Mouse (Mus musculus) left cerebral cortex, adult 9 months (tissue): Measurements from ENCODE around the gene Tle6.
"Not testable (repeated sequence)": the region's sequence is repeated elsewhere in the genome, so short reads cannot be mapped to it uniquely, and the experiment has no call there.

Experiments
- DNase-seq, 2 experiments: peaks; one replicate each; pipeline ENCODE4 v3.0.0; 2022; ENCODE audit warnings: low spot score in 2 of 2

The Tle6 gene

DNA sequence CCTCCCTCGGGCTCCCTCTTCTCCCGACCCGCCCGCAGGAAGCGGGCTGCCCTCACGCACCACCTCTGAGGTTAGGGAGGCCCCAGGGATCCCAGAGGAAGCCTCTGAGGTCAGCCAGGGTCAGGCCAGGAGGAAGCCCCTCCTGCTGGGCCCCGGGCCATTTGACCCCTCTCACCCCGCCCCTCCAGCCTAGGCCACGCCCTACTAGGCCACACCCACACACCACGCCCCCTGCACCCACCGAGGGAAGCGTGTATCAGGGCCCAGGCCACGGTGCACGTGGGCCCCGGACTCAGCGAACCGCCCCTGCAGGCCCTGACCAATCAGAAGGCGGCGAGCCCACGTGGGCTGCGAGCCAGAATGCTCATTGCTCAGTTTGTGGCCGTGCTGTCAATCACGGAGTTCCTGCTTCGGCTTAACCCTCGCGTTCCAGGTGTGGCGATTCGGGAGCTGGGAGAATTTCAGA lies at the start of gene Tle6:
Gene Tle6 (minus strand): TSS at position 336 of the 466 bp plus-strand sequence.
- DNase-seq, result peak; percentile 86 to 95

DNA sequence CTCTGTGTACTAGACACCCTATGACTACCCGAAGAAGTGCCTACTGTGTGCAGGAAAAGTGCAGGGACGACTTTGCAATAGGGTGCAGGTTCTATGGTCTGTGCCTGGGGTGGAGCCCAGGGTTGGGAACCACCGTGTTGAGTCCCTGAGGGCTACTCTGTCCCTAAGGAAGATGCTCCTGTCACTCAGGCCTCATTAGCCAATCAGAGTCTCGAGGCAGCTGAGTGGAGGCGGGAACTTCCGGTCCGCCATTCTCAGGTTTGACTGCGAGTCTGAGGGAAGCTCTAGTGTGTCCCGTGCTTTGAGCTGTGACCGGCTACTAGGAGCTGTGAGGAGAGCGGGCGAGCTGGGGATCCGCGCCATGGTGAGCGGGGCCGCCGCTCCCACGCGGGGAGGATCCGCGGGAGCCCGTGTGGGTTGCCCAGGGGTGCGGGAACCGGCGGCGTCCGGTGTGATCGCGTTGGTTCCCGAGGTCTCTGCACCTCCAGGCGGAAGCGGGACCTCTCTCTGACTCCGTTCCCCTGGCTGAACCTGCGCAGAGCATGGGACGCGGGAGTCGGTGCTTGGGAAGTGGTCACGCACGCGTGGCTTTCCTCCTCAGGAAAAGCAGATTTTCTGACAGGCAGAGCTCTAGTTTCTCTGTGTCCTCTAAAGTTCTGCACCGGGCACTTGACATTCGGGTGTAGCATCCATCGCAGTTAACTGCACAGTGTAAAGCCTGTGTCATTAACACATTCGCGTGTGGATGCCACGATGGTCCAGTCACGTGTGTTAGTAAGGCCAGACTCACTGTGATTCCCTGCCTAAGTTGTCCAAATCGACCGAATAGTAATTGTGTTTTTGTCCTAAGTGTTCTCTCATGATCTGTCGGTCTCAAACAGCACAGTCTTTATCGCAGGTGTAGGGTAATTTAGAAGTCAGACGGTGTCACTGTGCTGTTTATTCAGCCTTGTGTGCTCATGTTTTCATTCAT lies 48.2 kb upstream of the Tle6 start, which contains the start of gene Gm10778:
Gene Gm10778 (plus strand): TSS at position 257 of the 973 bp plus-strand sequence.
- peak; percentile 79 to 92 for DNase-seq

DNA sequence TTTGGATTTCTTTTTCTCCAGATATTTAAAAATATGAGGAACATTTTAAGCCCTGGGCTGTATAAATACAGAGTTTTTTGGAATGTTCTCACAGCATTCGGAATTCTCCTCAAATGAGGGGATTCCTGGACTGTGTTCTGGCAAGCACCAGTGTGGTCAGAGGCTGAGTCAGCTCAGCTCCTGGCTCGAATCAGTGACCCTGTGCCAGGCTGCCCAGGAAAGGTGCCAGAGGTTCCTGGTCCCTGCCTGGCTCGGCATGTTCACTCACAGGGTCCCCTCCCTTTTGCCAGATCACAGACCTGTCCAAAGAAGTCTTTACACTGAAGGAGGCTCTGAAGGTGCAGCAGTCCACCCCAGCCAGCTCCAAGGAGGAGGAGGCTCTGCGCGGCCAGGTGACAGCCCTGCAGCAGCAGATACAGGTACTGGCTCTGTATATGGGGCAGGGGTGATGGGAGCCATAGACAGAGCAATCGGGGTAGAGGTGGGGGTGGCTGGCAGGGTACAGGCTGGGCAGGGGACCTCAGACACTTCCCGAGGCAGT lies 45.2 kb upstream of the Tle6 start:
- no peak for DNase-seq

DNA sequence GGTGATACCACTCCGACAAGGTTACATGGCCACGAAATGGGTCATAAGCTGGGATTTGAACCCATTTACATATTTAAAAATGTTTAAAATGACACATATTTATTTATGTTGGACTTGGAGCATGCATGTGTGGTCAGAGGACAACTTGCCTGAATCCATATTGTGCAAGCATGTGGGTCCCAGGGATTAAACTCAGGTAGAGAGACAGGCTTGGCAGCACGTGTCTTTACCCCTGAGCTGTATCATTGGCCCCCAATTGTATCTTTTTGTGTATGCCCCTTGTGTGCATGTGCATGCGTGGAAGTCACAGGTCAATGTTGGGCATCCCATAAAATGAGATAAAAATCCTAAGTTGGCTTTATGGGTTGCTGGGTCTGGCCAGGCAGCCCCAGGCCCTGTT lies 44.5 kb upstream of the Tle6 start:
- no peak for DNase-seq

DNA sequence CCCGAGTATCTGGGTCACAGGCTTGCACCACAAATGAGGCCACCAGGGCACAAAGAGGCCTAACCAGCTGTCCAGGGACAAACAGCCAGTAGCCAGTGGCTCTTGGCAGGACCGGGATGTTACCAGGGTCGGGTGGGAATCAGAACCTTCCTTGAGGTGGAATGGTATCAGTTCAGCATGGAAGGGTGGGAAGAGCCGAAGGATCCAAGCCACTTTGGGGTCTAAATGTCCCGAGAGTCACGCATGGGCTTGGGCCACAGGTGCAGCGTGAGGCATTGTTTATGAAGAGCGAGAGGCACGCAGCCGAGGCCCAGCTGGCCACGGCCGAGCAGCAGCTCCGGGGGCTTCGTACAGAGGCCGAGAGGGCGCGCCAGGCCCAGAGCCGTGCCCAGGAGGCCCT lies 43.8 kb upstream of the Tle6 start:
- DNase-seq, result peak in 1 of 2 experiments; percentile 19

DNA sequence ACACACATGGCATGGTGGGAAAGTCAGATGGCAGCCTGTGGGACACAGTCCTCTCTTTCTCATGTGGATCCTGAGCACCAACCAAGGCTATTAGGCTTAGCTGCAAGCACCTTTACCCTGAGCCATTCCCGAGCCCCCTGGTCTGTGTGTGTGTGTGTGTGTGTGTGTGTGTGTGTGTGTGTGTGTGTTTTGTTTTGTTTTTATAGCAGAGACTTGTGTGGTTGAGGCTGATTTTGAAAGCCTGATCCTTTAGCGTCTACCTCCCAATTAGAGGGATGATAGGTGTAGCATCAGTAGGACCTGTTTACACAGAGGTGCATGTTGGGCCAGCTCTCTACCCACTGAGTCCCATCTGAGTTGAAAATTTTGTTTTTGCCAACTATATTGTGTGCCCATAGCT lies 43.3 kb upstream of the Tle6 start:
- DNase-seq, result no peak

DNA sequence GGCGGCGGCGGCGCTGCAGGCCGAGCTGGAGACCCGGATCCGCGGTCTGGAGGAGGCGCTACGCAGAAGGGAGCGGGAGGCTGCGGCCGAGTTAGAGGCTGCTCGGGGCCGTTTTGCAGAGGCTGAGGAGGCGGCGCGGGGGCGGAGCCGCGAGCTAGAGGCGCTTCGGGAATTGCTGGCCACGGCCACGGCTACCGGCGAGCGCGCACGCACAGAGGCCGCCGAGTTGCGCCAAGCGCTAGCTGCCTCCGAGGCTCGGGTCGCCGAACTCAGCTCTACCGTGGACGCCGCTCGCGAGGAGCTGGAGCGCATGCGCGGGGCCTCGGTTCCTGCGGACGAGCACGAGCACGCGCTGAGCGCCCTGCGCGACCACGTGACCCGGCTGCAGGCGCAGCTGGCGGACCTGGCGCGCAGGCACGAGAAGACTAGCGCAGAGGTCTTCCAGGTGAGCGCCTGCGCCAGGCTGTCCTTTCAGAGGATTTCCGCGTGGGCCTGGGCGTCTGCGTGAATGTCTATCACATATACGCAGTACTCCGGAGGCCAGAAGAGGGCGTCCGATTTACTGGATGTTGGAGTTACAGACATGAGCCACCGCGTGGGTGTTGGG lies 42.7 kb upstream of the Tle6 start:
- peak; percentile 92 to 94 for DNase-seq

DNA sequence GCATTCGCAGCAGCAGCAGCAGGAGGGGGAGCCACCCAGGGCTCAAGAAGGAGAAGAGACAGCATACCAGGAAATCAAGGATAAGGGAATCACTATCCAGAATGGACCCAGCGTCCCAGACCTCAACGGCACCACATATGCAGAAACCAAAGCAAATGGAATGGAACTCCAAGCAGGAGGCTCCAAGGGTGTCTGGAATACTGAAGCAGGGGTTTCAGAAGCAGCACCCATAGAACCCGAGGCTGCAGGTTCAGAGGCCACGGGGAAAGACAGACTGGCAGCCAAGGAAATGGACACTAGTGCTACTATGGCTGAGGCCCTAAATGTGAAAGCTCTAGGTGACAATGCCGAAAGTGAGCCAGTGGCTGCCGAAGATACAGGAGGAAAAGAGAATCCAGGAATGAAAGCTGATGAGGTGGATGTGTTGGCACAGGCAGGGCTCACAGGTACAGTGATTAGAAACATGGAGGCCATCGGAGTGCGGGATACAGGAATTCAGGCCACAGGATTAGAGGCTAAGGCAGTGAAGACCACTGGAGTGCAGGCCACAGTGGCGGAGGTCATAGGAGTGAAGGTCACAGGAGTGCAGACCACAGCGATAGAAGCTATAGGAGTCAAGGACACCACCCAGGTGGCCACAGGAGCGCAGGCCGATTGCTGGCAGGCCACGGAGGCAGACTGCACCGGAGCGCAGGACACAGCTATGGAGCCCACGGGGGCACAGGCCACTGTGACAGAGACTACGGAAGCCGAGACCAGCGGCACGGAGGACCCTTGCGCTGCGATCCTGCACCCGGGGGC lies 42.0 kb upstream of the Tle6 start:
- DNase-seq, result no peak

DNA sequence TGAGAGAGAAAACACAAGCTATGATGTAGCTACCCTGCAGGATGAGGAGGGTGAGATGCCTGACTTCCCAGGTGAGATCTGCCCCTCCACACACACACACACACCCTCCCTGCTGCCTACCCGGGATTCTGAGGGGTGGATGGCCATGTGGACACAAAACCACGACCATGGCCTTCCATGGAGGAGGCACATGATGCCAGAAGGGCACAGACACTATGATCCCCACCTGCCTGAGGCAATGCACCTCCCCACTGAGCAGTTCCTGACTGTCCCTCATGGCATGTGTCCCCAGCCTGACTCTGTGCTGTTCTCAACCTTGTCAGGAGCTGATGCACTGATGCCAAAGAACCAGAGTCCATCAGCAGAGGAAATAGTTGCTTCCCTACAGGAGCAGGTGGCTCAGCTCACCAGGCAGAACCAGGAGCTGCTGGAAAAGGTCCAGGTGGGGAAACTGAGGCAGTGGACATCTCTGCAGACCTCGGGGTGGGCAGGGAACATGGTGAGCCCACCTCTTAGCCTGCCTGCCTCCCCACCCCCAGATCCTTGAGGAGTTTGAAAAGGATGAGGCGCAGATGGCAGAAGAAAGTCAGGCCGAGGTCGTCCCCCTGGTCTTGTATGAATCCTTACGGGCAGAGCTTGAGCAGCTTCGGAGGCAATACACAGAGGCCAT lies 41.2 kb upstream of the Tle6 start:
- peak in 1 of 2 experiments; percentile 22 for DNase-seq

DNA sequence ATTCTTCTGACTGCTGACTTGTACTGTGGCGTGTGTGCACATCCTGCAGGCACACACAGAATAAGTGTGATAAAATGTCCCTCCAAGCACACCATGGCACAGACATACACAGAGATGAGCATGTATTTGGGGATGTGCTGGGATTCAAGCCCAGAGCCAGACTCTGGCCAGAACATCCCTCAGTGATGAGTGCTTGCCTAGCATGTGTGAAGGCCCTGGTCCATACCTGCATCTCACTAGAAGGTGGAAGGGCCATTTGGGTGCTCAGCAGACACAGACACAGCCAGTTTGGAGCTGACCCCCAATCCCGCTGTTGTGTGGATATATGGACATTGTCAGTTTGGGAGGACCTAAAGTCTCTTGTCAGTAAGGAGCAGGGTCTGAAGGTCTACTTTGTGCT lies 40.7 kb upstream of the Tle6 start:
- peak in 1 of 2 experiments; percentile 6 for DNase-seq

DNA sequence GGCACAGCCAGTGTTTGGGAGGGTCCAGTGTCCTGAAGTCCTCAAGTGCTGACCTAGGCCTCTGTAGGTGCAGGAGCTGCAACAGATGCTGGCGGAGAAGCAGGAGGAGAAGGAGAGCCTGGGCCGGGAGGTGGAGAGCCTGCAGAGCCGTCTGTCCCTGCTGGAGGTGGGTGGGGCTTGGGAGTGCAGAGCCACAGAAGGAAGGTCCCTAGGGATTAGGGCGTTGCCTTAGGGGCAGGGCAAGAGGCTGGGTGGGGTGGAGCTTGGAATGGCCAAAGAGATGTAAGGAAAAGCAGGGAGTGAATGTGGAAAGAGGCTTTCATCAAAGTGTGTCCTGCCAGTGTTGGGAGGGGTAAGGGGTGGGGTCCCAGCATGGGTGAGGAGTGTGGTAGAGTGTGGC lies 40.0 kb upstream of the Tle6 start:
- not testable (repeated sequence) for DNase-seq

DNA sequence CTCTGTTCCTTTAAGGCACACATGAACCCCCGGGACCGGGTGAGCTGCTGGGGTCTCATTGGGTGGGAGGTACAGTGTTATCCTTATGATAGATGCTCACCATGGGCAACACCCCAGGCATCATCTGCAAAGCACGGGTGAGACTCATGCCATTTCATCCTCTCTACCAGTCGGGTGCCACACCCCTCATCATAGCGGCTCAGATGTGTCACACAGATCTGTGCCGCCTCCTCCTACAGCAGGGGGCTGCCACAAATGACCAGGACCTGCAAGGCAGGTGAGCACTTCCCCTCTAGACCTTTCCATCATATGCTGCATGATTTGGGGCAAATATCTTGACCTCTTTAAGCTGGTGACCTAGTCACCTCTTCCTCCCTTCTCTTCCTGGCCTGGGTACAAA lies 37.2 kb upstream of the Tle6 start:
- no peak for DNase-seq

DNA sequence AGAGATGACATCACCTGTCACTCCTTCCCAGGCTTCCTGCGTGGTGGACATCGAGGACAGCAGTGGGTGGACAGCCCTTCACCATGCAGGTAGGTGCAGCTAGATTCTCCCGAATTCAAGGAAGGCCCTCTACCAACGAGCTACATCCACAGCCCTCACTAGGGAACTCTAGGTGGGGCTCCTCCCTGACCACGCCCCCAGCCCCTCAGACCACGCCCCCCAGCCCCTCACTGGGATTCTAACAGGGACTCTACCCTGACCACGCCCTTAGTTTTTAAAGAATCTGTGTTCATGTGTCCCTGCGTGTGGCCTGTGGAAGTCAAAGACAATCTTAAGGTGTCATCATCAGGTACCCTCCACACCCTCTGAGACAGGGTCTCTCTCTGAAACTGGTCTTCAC lies 35.5 kb upstream of the Tle6 start:
- DNase-seq, result no peak

DNA sequence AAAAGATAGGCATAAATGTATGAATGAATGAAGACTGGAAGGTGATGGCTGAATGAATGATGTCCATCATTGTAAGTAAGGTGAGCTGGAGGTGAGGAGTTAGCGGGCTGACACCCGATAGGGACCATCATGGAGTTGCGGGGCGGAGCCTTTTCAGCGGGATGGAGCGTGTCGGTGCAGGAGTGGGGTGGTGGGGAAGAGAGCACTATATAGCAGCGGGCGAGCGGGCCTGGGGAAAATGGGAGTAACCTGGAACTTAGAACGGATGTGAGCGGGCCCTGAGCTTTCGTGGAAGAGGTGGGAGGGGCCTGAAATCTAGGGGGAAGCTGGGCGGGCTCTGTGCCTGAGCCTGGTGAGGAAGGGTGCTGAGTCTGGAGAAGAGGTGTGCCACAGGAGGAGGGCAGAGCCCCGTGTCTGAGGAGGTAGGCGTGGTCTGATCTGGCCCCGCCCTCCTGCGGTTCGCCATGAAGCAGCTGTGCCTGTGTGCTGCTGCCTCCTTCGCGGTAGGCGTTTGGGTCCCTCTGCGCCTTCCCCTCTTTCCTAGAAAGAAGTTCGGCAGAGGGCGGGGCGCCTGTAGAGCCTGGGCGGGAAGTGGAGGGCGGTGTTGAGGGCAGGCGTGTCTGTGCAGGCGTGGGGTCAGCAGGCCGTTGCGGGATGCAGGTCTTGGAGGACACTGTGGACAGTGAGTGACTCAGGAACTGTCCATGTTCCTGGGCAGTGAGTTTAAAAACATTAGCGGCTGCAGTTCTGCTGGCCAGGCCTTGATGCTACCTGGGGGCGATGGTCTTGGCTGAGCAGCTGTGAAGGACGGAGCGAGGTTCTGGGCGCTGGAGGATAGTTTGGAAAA lies 32.6 kb upstream of the Tle6 start:
- peak; percentile 83 to 90 for DNase-seq

DNA sequence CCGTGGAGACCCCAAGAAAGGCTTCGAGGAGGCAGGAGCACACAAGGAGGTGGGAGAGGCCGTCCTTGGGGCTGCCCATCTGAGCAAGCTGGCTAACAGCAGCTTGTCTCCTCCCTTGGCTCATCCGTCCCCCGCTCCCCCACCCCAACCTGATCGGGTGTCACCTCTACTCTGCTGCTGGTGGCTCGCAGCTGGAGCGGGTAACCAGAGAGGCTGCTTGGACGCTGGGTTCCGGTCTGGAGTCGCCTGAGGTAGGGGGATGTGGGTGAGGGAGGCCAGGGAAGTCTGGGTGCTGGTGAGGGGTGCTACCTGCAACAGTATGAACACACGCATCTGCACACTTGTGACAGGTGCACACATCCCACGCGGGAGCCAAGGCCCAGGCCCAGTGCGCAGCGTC lies 27.5 kb upstream of the Tle6 start, which contains the start of gene Ankrd24:
Gene Ankrd24 (plus strand): TSS at position 151 of the 400 bp plus-strand sequence.
- DNase-seq, result no peak

DNA sequence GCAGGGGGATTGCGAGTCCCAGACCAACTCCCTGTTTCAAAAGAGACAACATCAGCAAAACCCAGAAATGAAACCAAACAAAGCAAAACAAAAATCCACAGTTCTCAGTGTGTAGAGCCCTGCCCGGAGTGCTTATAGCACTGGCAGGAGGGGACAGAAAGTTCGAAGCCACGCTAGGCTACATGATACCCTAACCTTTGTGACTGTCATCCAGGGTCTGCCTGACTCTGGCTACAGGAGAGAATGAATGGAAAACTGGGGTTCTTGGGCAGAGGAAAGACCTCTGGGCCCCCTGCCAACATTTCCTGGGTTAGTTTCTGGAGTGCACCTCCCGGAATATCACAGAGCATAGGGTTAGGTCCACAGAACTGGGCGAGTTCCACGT lies 27.0 kb upstream of the Tle6 start:
- no peak for DNase-seq

DNA sequence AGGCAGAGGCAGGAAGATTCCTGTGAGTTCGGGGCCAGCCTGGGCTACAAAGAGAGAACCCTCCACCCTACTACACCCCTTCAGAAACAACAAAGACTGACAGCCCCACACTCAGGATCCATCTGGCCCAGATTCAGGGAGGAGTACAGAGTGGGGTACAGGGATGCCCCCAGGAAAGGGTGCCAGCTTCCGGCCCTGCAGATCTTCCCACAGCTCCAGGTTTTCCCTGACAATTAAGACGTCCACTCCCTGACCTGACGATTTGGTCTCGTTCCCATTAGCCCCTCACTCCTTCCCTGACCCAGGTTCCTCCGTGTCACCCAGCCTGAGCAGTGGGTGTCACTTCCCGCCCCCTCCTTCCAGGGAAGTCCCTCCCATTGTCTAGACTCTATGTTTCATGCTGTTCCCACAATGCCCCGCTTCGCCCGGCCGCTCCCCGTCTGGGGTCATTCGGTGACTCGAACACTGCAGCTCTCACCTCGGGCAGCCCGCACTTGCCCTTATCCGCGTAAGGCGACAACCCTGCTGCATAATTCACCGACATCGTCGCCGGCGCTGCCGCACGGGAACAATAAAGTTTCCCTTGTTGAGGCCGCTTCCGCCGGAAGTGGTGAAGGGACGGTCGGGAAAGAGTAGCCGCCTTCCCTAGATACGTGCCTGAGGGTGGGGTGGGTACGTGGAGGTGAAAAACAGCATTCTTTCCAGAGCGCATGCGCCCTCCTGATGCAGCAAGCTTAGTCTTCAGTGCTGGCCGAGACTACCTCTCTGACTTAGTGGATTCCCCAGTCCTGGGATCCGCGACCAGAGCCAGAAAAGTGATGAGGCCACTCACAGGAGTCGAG lies 26.3 kb upstream of the Tle6 start, which contains the start of gene Sirt6:
Gene Sirt6 (minus strand): TSS at position 804 of the 842 bp plus-strand sequence.
- peak; percentile 89 to 94 for DNase-seq

DNA sequence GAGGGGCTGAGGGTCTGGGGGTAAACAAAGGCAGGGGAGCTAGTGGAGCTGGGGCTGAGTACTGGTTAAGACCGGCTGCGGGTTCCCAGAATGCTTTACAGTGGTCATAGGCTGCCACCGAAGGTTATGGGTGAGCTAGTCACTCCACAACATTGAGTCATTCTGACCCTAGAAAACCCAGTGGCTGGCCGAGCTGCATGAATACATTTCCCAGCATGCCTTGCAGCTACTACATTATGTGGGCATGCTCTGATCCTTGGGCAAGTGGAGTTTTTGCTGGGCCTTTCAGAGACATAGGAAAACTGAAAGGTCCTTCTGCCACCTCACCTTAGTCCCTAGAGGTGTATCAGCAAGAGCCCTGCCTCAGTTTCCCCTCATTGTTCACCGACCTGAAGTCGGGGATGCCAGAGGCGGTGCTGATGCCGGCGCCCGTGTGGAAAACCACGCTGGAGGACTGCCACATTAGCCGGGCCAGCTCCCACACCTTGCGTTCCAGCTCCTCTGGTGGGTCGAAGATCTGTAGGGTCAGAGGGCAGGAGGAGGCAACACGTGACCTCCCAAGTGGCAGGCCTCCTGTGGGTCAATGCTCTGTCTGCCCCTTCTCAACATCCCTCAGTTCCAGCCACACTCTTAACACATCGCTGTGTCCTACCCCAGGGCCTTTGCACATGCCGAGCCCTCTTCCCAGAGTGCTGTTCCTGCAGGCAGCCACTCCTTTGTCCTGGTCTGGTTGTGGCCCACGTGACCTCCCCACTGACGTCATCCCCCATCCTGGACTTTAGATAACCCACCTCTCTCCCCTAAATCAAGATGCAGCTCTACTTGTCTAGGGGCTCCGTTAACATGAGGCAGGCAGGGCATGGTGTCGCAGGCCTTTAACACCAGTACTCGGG lies 25.5 kb upstream of the Tle6 start:
- no peak for DNase-seq
